8 mouse cellular contexts compared by ENCODE assay signal in the genomic region with DNA sequence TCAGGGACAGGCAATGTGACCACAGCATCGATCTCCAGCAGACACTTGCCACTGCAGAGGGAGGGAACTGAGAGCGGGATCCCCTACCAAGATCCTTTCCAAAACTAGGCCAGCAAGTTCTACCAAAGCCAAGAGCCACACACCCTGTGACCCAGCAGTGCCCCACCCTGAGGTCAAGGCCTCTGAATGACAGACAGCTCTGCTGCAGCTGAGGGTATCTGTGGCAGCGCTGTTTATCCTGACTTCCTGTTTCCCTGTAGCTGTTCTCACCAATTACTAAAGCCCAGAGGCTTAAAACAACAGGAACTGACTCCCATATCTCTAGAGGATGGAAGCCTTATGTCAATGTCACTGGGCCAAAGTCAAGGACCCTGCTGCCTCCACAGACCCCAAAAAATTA. TPM values are rescaled to one million over a fixed set of nuclear protein-coding genes. Genes with fewer than 3 reads are reported as not detected.
DNase-seq lines count a peak whose midpoint lies in the region; ATAC-seq and TF ChIP-seq lines count a peak whose summit lies in the region.

No protein-coding gene starts in this region.

- ATAC-seq in heart, postnatal 0 days (ENCODE audit: insufficient read depth, low read depth) = no peak
- ATAC-seq in megakaryocyte-erythroid progenitor cell, adult 5-6 weeks (replicated peaks; ENCODE audit: low FRiP score, low TSS enrichment, poor library complexity, severe bottlenecking) = peak; percentile 85
- ATAC-seq in midbrain, embryonic 11.5 days (ENCODE audit: low FRiP score) = no peak

- TF ChIP-seq CTCF in CH12.LX (conservative IDR thresholded peaks at IDR 0.05 in 1 of 2, IDR thresholded peaks at IDR 0.05 in 1 of 2; ENCODE audit: low read depth in 2 of 2, low read length in 2 of 2) = no peak
- TF ChIP-seq CTCF in heart, postnatal 0 days (IDR thresholded peaks at IDR 0.05; ENCODE audit: low read depth) = no peak

- H3K4me1 ChIP-seq in CH12.LX (ENCODE audit: control insufficient read depth in 1 of 2, insufficient read depth in 2 of 2) = peaks cover 50 to 80% of the 10 kb centered on the region in 2 experiments
- H3K4me1 ChIP-seq in heart, postnatal 0 days (ENCODE audit: control insufficient read depth, insufficient read depth) = peaks cover 41% of the 10 kb centered on the region
- peaks cover 25% of the 10 kb centered on the region for H3K4me1 ChIP-seq in midbrain, embryonic 11.5 days (ENCODE audit: control insufficient read depth, insufficient read depth, low read length)

- dilution Hi-C loops in CH12.LX (cut with MboI; ENCODE audit: extremely low pct_ligation_motif_present, extremely low pct_unique_long_range_greater_than_20kb, low sequenced_read_pairs) = no loop called here

- no peaks in the 10 kb centered on the region for H3K9me3 ChIP-seq in CH12.LX (replicated peaks; ENCODE audit: low read length)
- no peaks in the 10 kb centered on the region for H3K9me3 ChIP-seq in heart, postnatal 0 days (replicated peaks; ENCODE audit: control insufficient read depth, low read length)
- no peaks in the 10 kb centered on the region for H3K9me3 ChIP-seq in midbrain, embryonic 11.5 days (ENCODE audit: control insufficient read depth, low read length)

- in situ Hi-C loops in CH12.LX (cut with MboI; ENCODE audit: low pct_ligation_motif_present, low pct_unique_long_range_greater_than_20kb, low sequenced_read_pairs) = no loop called here

- H3K36me3 ChIP-seq in CH12.LX (replicated peaks in 1 of 2; ENCODE audit: control insufficient read depth in 1 of 2, insufficient read depth in 1 of 2, low read length in 1 of 2) = peaks cover 0 to 43% of the 10 kb centered on the region in 2 experiments
- H3K36me3 ChIP-seq in heart, postnatal 0 days (replicated peaks; ENCODE audit: control insufficient read depth, insufficient read depth, low read length) = no peaks in the 10 kb centered on the region
- no peaks in the 10 kb centered on the region for H3K36me3 ChIP-seq in midbrain, embryonic 11.5 days (ENCODE audit: control insufficient read depth, insufficient read depth, low read length)

- H3K27me3 ChIP-seq in CH12.LX (replicated peaks) = no peaks in the 10 kb centered on the region
- no peaks in the 10 kb centered on the region for H3K27me3 ChIP-seq in heart, postnatal 0 days (ENCODE audit: control insufficient read depth, insufficient read depth, low read length)
- H3K27me3 ChIP-seq in midbrain, embryonic 11.5 days (ENCODE audit: control insufficient read depth, insufficient read depth, low read length) = no peaks in the 10 kb centered on the region

- TF ChIP-seq EP300 in CH12.LX (IDR thresholded peaks at IDR 0.05; ENCODE audit: low read length) = peak; percentile 15; the same call in 1 of the 2 replicates
- no peak for TF ChIP-seq EP300 in heart, postnatal 0 days (IDR thresholded peaks at IDR 0.05; ENCODE audit: low read depth)

- 0 out of 2 replicates have a peak, but pooled peaks have one; percentile 31 for TF ChIP-seq POLR2A in CH12.LX (IDR thresholded peaks at IDR 0.05; ENCODE audit: low read depth, low read length)

- peak overlapping the region; percentile 29; the same call in 1 of the 2 replicates for H3K27ac ChIP-seq in CH12.LX (ENCODE audit: insufficient read depth, low read depth)
- H3K27ac ChIP-seq in heart, postnatal 0 days (ENCODE audit: low read depth) = peak overlapping the region; percentile 39; the same call in 1 of the 2 replicates
- no peak overlapping the region for H3K27ac ChIP-seq in midbrain, embryonic 11.5 days (ENCODE audit: low read depth, low read length)

- H3K4me3 ChIP-seq in CH12.LX (replicated peaks in 1 of 3; ENCODE audit: low read depth in 2 of 3, low read length in 2 of 3, poor library complexity in 1 of 3) = peak overlapping the region in 1 of 3 experiments; percentile 26
- no peak overlapping the region for H3K4me3 ChIP-seq in heart, postnatal 0 days (ENCODE audit: low read depth, low read length)
- no peak overlapping the region for H3K4me3 ChIP-seq in midbrain, embryonic 11.5 days (ENCODE audit: low read depth, low read length)

- DNase-seq in gastrocnemius, postnatal 25 days = peak; percentile 45
- no peak for DNase-seq in gastrocnemius, postnatal 10 days
- no peak for DNase-seq in CH12.LX (ENCODE audit: extremely low read depth)
- no peak for DNase-seq in heart, postnatal 0 days (ENCODE audit: low spot score)
- no peak for DNase-seq in MN1 (ENCODE audit: low spot score)
- no peak for DNase-seq in midbrain, embryonic 11.5 days (ENCODE audit: low spot score, missing footprints)
- DNase-seq in right cerebral cortex, adult 18-20 months = no peak

- 39% methylated on average over 3 of the region's 3 CpGs for WGBS in heart, postnatal 0 days
- 70% methylated on average over 3 of the region's 3 CpGs for WGBS in midbrain, embryonic 11.5 days

- H3K9ac ChIP-seq in CH12.LX (ENCODE audit: insufficient read depth, low read depth) = no peak overlapping the region
- no peak overlapping the region; the same call in 1 of the 2 replicates for H3K9ac ChIP-seq in heart, postnatal 0 days (replicated peaks; ENCODE audit: low read depth, low read length)
- H3K9ac ChIP-seq in midbrain, embryonic 11.5 days (ENCODE audit: low read length) = no peak overlapping the region

- no peak; the same call in 1 of the 2 replicates for TF ChIP-seq RAD21 in CH12.LX (IDR thresholded peaks at IDR 0.05; ENCODE audit: low read depth, low read length)

- H3K79me2 ChIP-seq in CH12.LX (replicated peaks; ENCODE audit: control insufficient read depth, extremely low read depth, insufficient read depth, poor library complexity, severe bottlenecking) = peaks cover 5% of the 10 kb centered on the region; the same call in 1 of the 2 replicates

- no peak overlapping the region for H3K4me2 ChIP-seq in CH12.LX (ENCODE audit: insufficient read depth, low read depth, poor library complexity, severe bottlenecking)
- H3K4me2 ChIP-seq in heart, postnatal 0 days (ENCODE audit: low read depth, low read length) = no peak overlapping the region
- no peak overlapping the region for H3K4me2 ChIP-seq in midbrain, embryonic 11.5 days

TF ChIP-seq in CH12.LX, 34 proteins besides CTCF, POLR2A, EP300 and RAD21:
- TF ChIP-seq IRF4 (IDR thresholded peaks at IDR 0.05; ENCODE audit: low read depth, low read length) (0 out of 2 replicates have a peak, but pooled peaks have one; percentile 18), ELF1 (IDR thresholded peaks at IDR 0.05; ENCODE audit: low read depth, low read length) (peak; percentile 70), MAX (IDR thresholded peaks at IDR 0.05; ENCODE audit: low read length) (no peak), MXI1 (IDR thresholded peaks at IDR 0.05; ENCODE audit: low read depth, low read length) (no peak), KAT2A (IDR thresholded peaks at IDR 0.05; ENCODE audit: insufficient replicate concordance, low read length) (no peak), ZKSCAN1 (IDR thresholded peaks at IDR 0.05; ENCODE audit: borderline replicate concordance, low read depth, low read length) (no peak), ETS1 (conservative IDR thresholded peaks at IDR 0.05; ENCODE audit: low read depth, low read length) (0 out of 2 replicates have a peak, but pooled peaks have one; percentile 22)
TF ChIP-seq in CH12.LX: peak in this region for 3.

RNA-seq across cellular contexts. Expression of a gene that starts 37.0 kb away (rescaled TPM):
- 100 to 1,000 TPM; 132 to 144 TPM for total RNA-seq in gastrocnemius, postnatal 25 days (2021)
- 100 to 1,000 TPM; 125 to 130 TPM for total RNA-seq in gastrocnemius, postnatal 10 days (2021)
- total RNA-seq in CH12.LX (2012; rRNA removed) (16.7 and 17.8 TPM in 2 replicates), CH12.LX (2014; rRNA removed) (9.8 and 12.8 TPM in 2 replicates)
- polyA plus RNA-seq in CH12.LX (2012; ENCODE audit: insufficient read length, low read depth) = 57.6 and 67.1 TPM in 2 replicates
- 11.6 and 12.6 TPM in 2 replicates for total RNA-seq in heart, postnatal 0 days (2014; rRNA removed; ENCODE audit: low replicate concordance)
- 16.7 and 18.2 TPM in 2 replicates for polyA plus RNA-seq in heart, postnatal 0 days (2015; fragmentation: Nextera tagmentation; extraction: Ambion mirVana)
- total RNA-seq in megakaryocyte-erythroid progenitor cell, adult 5-6 weeks (2014; fragmentation: Nextera tagmentation) = 38.5 and 38.8 TPM in 2 replicates
- 16.0 and 18.0 TPM in 2 replicates for total RNA-seq in megakaryocyte-erythroid progenitor cell, adult 5-6 weeks (2017)
- polyA plus RNA-seq in midbrain, embryonic 11.5 days (2014; fragmentation: Nextera tagmentation; extraction: Ambion mirVana) = 4.9 and 5.0 TPM in 2 replicates
